Mouse (Mus musculus): Measurements from ENCODE around the gene Pbx4.

DNA sequence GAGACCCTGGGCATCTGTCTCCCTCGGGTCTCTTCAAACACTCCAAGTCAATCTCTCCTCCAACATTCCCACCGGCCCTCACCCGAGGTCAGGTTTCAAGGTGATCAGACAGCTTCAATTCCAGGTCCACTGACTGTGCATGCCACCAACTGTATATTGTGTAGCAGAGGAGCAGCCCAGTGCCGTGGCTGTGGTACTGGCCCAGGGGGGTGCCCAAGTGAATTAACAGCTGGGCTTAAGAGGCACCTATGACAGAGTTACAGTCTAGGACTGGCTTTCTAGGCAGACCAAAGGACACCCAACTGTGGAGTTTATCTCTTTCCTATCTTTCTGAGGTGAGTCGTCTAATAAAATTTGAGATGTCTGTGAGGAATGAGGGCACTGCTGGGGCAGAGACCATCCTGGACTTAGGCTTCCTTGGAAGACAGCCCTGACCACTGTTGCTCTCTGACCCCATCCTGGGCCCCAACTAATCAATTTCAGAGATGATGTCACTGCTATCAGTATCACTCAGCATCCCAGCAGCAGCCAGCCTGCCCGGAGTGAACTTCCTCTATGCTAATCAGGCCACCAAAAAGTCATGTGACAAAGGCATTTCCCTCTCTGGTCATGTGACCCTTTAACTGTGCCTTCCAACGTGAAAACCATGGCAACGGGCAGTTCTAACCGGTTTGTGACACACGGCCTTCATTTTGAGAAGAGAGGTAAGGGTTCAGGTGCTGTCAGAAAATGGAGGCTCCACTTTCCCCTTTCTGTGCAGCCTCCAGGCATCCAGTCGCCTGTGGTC, 87.8 kb downstream of the Pbx4 start:
- no peak for TF ChIP-seq GATA1 (IDR thresholded peaks at IDR 0.05; ENCODE audit: low read length)
- no peak for TF ChIP-seq TAL1 (IDR thresholded peaks at IDR 0.05; ENCODE audit: low read length)
